Mouse (Mus musculus) brain, embryonic 14.5 days (tissue): ENCODE data around the gene Rabep2. TPM values are rescaled to one million over a fixed set of nuclear protein-coding genes. Genes with fewer than 3 reads are reported as not detected.

Experiments
- DNase-seq: peaks from one replicate; pipeline ENCODE4 v3.0.0-alpha.2; 2011; ENCODE audit warnings: low read depth
- CTCF ChIP-seq: fragments of 200-500 bp; IDR thresholded peaks from 2 replicates; pipeline ENCODE4 v1.5.1; 2012; ENCODE audit warnings: inconsistent platforms, mild to moderate bottlenecking, moderate library complexity, borderline replicate concordance; ENCODE audit not compliant: insufficient read depth, insufficient read length; ENCODE audit errors: extremely low read depth
- POLR2A ChIP-seq: fragments of 200-500 bp; IDR thresholded peaks from 2 replicates; pipeline ENCODE4 v1.6.1; 2012; ENCODE audit warnings: mild to moderate bottlenecking, inconsistent platforms, borderline replicate concordance; ENCODE audit not compliant: poor library complexity, insufficient read depth, insufficient read length, severe bottlenecking; ENCODE audit errors: extremely low read depth
- polyA plus RNA-seq: library from polyadenylated mRNA; depleted of rRNA; stranded (reverse); fragments of >200 nt; gene quantifications from 2 replicates; pipeline ENCODE4 v1.2.3, GENCODE M21; 2012

Rabep2 gene
- polyA plus RNA-seq, 1 experiment, result 22.1 TPM

- no peak for DNase-seq
- no peak for TF ChIP-seq POLR2A
- TF ChIP-seq CTCF, result no peak
Observed at GRCm38 (mm10) chr7:126416615-126417014, 11.9 kb upstream of the Rabep2 start.

GRCm38 (mm10) chr7:126417045-126417444 lies 11.5 kb upstream of the Rabep2 start:
- no peak for TF ChIP-seq POLR2A
- no peak for TF ChIP-seq CTCF
- peak; percentile 15 for DNase-seq

- no peak for DNase-seq
- no peak for TF ChIP-seq POLR2A
- no peak for TF ChIP-seq CTCF
Observed at GRCm38 (mm10) chr7:126417606-126418005, 11.0 kb upstream of the Rabep2 start.

- TF ChIP-seq CTCF, result no peak
- no peak for TF ChIP-seq POLR2A
Observed at GRCm38 (mm10) chr7:126418496-126418895, 10.1 kb upstream of the Rabep2 start.

GRCm38 (mm10) chr7:126421756-126422155 lies 6.8 kb upstream of the Rabep2 start:
- no peak for DNase-seq
- TF ChIP-seq CTCF, result no peak
- TF ChIP-seq POLR2A, result no peak

More at GRCm38 (mm10) chr7:126418496-126418895, 10.1 kb upstream of the Rabep2 start:
- no peak for DNase-seq

- TF ChIP-seq POLR2A (no peak), CTCF (no peak)
- no peak for DNase-seq
Observed at GRCm38 (mm10) chr7:126424161-126424560, 4.4 kb upstream of the Rabep2 start.

GRCm38 (mm10) chr7:126427323-126427860 lies 1.2 kb upstream of the Rabep2 start:
- no peak for TF ChIP-seq CTCF
- no peak for TF ChIP-seq POLR2A

GRCm38 (mm10) chr7:126428154-126428553 lies 405 bp upstream of the Rabep2 start:
- TF ChIP-seq CTCF (no peak), POLR2A (no peak)
- DNase-seq, result no peak

More at GRCm38 (mm10) chr7:126427323-126427860, 1.2 kb upstream of the Rabep2 start:
- DNase-seq, result peak; percentile 13

GRCm38 (mm10) chr7:126429503-126429898 lies 942 bp downstream of the Rabep2 start:
- TF ChIP-seq CTCF, result no peak
- TF ChIP-seq POLR2A, result no peak
- no peak for DNase-seq

GRCm38 (mm10) chr7:126430167-126430566 lies 1.6 kb downstream of the Rabep2 start:
- DNase-seq, result no peak
- TF ChIP-seq POLR2A, result no peak
- TF ChIP-seq CTCF, result no peak

GRCm38 (mm10) chr7:126434726-126435125 lies 6.2 kb downstream of the Rabep2 start:
- no peak for DNase-seq
- TF ChIP-seq POLR2A, result no peak

- TF ChIP-seq CTCF (no peak), POLR2A (no peak)
- no peak for DNase-seq
Observed at GRCm38 (mm10) chr7:126435801-126436200, 7.2 kb downstream of the Rabep2 start.
